Mouse (Mus musculus) liver, embryonic 16.5 days (tissue): ENCODE data around the gene Daglb. TPM values are rescaled to one million over a fixed set of nuclear protein-coding genes. Genes with fewer than 3 reads are reported as not detected.
"Not testable (repeated sequence)": the region's sequence is repeated elsewhere in the genome, so short reads cannot be mapped to it uniquely, and the experiment has no call there.

Experiments
- ATAC-seq: fragments of 200-750 bp; cut with Nextera tagmentation; 2 replicates; pipeline ENCODE4 v1.8.0; 2017; ENCODE audit warnings: low read depth, mild to moderate bottlenecking, moderate number of reproducible peaks, moderate library complexity
- H3K27ac ChIP-seq: fragments of 300-500 bp; sonication (generic); 2 replicates; pipeline ENCODE4 v1.5.1; 2014; ENCODE audit warnings: mild to moderate bottlenecking, low read length
- H3K27me3 ChIP-seq: fragments of 300-500 bp; sonication (generic); 2 replicates; pipeline ENCODE4 v1.6.1; 2014; ENCODE audit warnings: low read depth, low read length, mixed read lengths; ENCODE audit not compliant: control insufficient read depth, insufficient read depth
- H3K36me3 ChIP-seq: fragments of 300-500 bp; sonication (generic); 2 replicates; pipeline ENCODE4 v1.6.1; 2014; ENCODE audit warnings: mild to moderate bottlenecking; ENCODE audit not compliant: control insufficient read depth, insufficient read depth
- H3K4me1 ChIP-seq: fragments of 300-500 bp; sonication (generic); 2 replicates; pipeline ENCODE4 v1.6.1; 2014; ENCODE audit warnings: low read depth, low read length, mixed read lengths; ENCODE audit not compliant: control insufficient read depth
- H3K4me2 ChIP-seq: fragments of 300-500 bp; sonication (generic); 2 replicates; pipeline ENCODE4 v1.6.1; 2014; ENCODE audit warnings: low read depth, low read length, mixed read lengths
- H3K4me3 ChIP-seq: fragments of 300-500 bp; sonication (generic); 2 replicates; pipeline ENCODE4 v1.5.1; 2014; ENCODE audit warnings: low read depth, mild to moderate bottlenecking, low read length
- H3K9ac ChIP-seq: fragments of 300-500 bp; sonication (generic); 2 replicates; pipeline ENCODE4 v1.6.1; 2014; ENCODE audit warnings: low read depth, low read length
- H3K9me3 ChIP-seq: fragments of 300-500 bp; sonication (generic); replicated peaks from 2 replicates; pipeline ENCODE4 v1.6.1; 2016; ENCODE audit warnings: low read length; ENCODE audit not compliant: control insufficient read depth
- WGBS: fragments of 180-500 bp; shearing (Covaris S2); extraction: QIAGEN DNeasy Blood & Tissue Kit; methylation state at CpG from one replicate; pipeline ENCODE4 v1.1.7; 2014; ENCODE audit not compliant: insufficient replicate concordance; 5-methylcytosine and 5-hydroxymethylcytosine counted together
- polyA plus RNA-seq: library from polyadenylated mRNA; unstranded; fragments of >200 nt; fragmentation: Nextera tagmentation; extraction: Ambion mirVana; gene quantifications from 2 replicates; pipeline ENCODE4 v1.2.1, GENCODE M21; 2015

The Daglb gene
- polyA plus RNA-seq, 1 experiment from 2014 or later = 7.7 TPM

- Histone ChIP-seq H3K9ac (no peak overlapping the region), H3K9me3 (no peaks in the 10 kb centered on the region), H3K27me3 (no peaks in the 10 kb centered on the region), H3K4me2 (no peak overlapping the region), H3K4me1 (no peaks in the 10 kb centered on the region), H3K27ac (no peak overlapping the region), H3K36me3 (peaks cover 3% of the 10 kb centered on the region), H3K4me3 (no peak overlapping the region)
- no peak for ATAC-seq
- 84% methylated on average over 6 of the region's 6 CpGs for WGBS
These were observed 31.3 kb downstream of the Daglb start for GRCm38 (mm10) chr5:143495708-143496107.

GRCm38 (mm10) chr5:143497451-143497850 lies 33.1 kb downstream of the Daglb start:
- Histone ChIP-seq H3K4me2 (no peak overlapping the region), H3K4me1 (no peaks in the 10 kb centered on the region), H3K9ac (no peak overlapping the region), H3K9me3 (no peaks in the 10 kb centered on the region), H3K4me3 (no peak overlapping the region), H3K36me3 (peaks cover 6% of the 10 kb centered on the region), H3K27me3 (no peaks in the 10 kb centered on the region), H3K27ac (no peak overlapping the region)
- no peak for ATAC-seq
- WGBS = 63% methylated on average over 3 of the region's 3 CpGs

- 61% methylated on average over 7 of the region's 7 CpGs for WGBS
- H3K27me3 ChIP-seq = no peaks in the 10 kb centered on the region
- H3K4me3 ChIP-seq = no peak overlapping the region
- no peak overlapping the region for H3K27ac ChIP-seq
- H3K9me3 ChIP-seq = no peaks in the 10 kb centered on the region
- H3K4me1 ChIP-seq = no peaks in the 10 kb centered on the region
- ATAC-seq = no peak
- peaks cover 15% of the 10 kb centered on the region for H3K36me3 ChIP-seq
- H3K4me2 ChIP-seq = no peak overlapping the region
- no peak overlapping the region for H3K9ac ChIP-seq
These were observed 34.8 kb downstream of the Daglb start for GRCm38 (mm10) chr5:143499197-143499596.

GRCm38 (mm10) chr5:143499686-143500085 lies 35.3 kb downstream of the Daglb start:
- 37% methylated on average over 4 of the region's 4 CpGs for WGBS
- H3K27me3 ChIP-seq = no peaks in the 10 kb centered on the region
- peaks cover 19% of the 10 kb centered on the region for H3K36me3 ChIP-seq
- H3K4me3 ChIP-seq = no peak overlapping the region
- H3K27ac ChIP-seq = no peak overlapping the region
- H3K4me2 ChIP-seq = no peak overlapping the region
- no peaks in the 10 kb centered on the region for H3K4me1 ChIP-seq
- H3K9ac ChIP-seq = no peak overlapping the region
- ATAC-seq = no peak
- no peaks in the 10 kb centered on the region for H3K9me3 ChIP-seq

GRCm38 (mm10) chr5:143500711-143501110 lies 36.3 kb downstream of the Daglb start:
- not testable (repeated sequence) for H3K4me2 ChIP-seq, H3K27ac ChIP-seq, ATAC-seq, H3K9me3 ChIP-seq, H3K9ac ChIP-seq, H3K4me1 ChIP-seq, H3K4me3 ChIP-seq, H3K27me3 ChIP-seq
- WGBS = 87% methylated on average over 14 of the region's 14 CpGs
- H3K36me3 ChIP-seq = peaks cover 25% of the 10 kb centered on the region

GRCm38 (mm10) chr5:143501140-143501539 lies 36.8 kb downstream of the Daglb start:
- WGBS = 67% methylated on average over 8 of the region's 8 CpGs
- ATAC-seq = no peak

GRCm38 (mm10) chr5:143501649-143502048 lies 37.3 kb downstream of the Daglb start:
- H3K4me1 ChIP-seq = no peaks in the 10 kb centered on the region
- 71% methylated on average over 2 of the region's 2 CpGs for WGBS
- H3K9me3 ChIP-seq = no peaks in the 10 kb centered on the region
- no peak overlapping the region for H3K4me3 ChIP-seq
- H3K4me2 ChIP-seq = no peak overlapping the region
- H3K9ac ChIP-seq = no peak overlapping the region
- no peak overlapping the region for H3K27ac ChIP-seq
- no peaks in the 10 kb centered on the region for H3K27me3 ChIP-seq
- no peak for ATAC-seq
- peaks cover 22% of the 10 kb centered on the region for H3K36me3 ChIP-seq

More at GRCm38 (mm10) chr5:143501140-143501539, 36.8 kb downstream of the Daglb start:
- H3K27ac ChIP-seq = no peak overlapping the region
- H3K27me3 ChIP-seq = no peaks in the 10 kb centered on the region
- H3K4me3 ChIP-seq = no peak overlapping the region
- H3K9ac ChIP-seq = no peak overlapping the region
- H3K4me2 ChIP-seq = no peak overlapping the region
- H3K4me1 ChIP-seq = no peaks in the 10 kb centered on the region
- H3K36me3 ChIP-seq = peaks cover 22% of the 10 kb centered on the region
- H3K9me3 ChIP-seq = no peaks in the 10 kb centered on the region

- Histone ChIP-seq H3K36me3 (peaks cover 32% of the 10 kb centered on the region), H3K27ac (no peak overlapping the region), H3K4me2 (no peak overlapping the region), H3K9me3 (no peaks in the 10 kb centered on the region), H3K4me3 (no peak overlapping the region), H3K27me3 (no peaks in the 10 kb centered on the region), H3K9ac (no peak overlapping the region), H3K4me1 (no peaks in the 10 kb centered on the region)
- no peak for ATAC-seq
- 82% methylated on average over 19 of the region's 19 CpGs for WGBS
These were observed 38.6 kb downstream of the Daglb start for GRCm38 (mm10) chr5:143502899-143503557.

GRCm38 (mm10) chr5:143503740-143504139 lies 39.4 kb downstream of the Daglb start:
- Histone ChIP-seq H3K9me3 (no peaks in the 10 kb centered on the region), H3K9ac (no peak overlapping the region), H3K27me3 (no peaks in the 10 kb centered on the region), H3K4me2 (no peak overlapping the region), H3K27ac (no peak overlapping the region), H3K36me3 (peaks cover 32% of the 10 kb centered on the region), H3K4me1 (peaks cover 4% of the 10 kb centered on the region), H3K4me3 (no peak overlapping the region)
- ATAC-seq = no peak
- WGBS = 83% methylated on average over 6 of the region's 6 CpGs
